Mouse (Mus musculus) liver, embryonic 14.5 days (tissue): ENCODE measurements around the gene Tmem236. TPM values are rescaled to one million over a fixed set of nuclear protein-coding genes. Genes with fewer than 3 reads are reported as not detected.

Source experiments
- ATAC-seq: fragments of 200-750 bp; cut with Nextera tagmentation; 2 replicates; pipeline ENCODE4 v1.8.0; 2017; ENCODE audit warnings: moderate number of reproducible peaks, mild to moderate bottlenecking, moderate library complexity; ENCODE audit not compliant: insufficient read depth
- DNase-seq, 3 experiments: peaks; one replicate each; pipeline ENCODE4 v3.0.0-alpha.2; 2012 to 2013; ENCODE audit warnings: low read depth in 3 of 3, low spot score in 3 of 3
- H3K27ac ChIP-seq: fragments of 300-500 bp; sonication (generic); 2 replicates; pipeline ENCODE4 v1.5.1; 2014; ENCODE audit warnings: moderate library complexity, mild to moderate bottlenecking, control low read depth, inconsistent platforms
- H3K27me3 ChIP-seq: fragments of 300-500 bp; sonication (generic); 2 replicates; pipeline ENCODE4 v1.6.1; 2014; ENCODE audit warnings: mild to moderate bottlenecking, low read length, moderate library complexity; ENCODE audit not compliant: control insufficient read depth, insufficient read depth
- H3K36me3 ChIP-seq: fragments of 300-500 bp; sonication (generic); replicated peaks from 2 replicates; pipeline ENCODE4 v1.6.1; 2014; ENCODE audit warnings: low read depth; ENCODE audit not compliant: control insufficient read depth, insufficient read depth
- H3K4me1 ChIP-seq, 2 experiments: fragments of 200-500 bp in 1 of 2; fragments of 300-500 bp in 1 of 2; sonication (generic) in 1 of 2; replicated peaks; 2 replicates each; pipeline ENCODE4 v1.6.1; 2012 to 2014; ENCODE audit warnings: antibody characterized with exemption in 1 of 2, inconsistent platforms in 1 of 2, low read length in 1 of 2; ENCODE audit not compliant: control insufficient read depth in 2 of 2, insufficient read depth in 2 of 2
- H3K4me2 ChIP-seq: fragments of 300-500 bp; sonication (generic); 2 replicates; pipeline ENCODE4 v1.6.1; 2014; ENCODE audit warnings: low read depth, mild to moderate bottlenecking, control low read depth, moderate library complexity
- H3K4me3 ChIP-seq, 2 experiments: fragments of 200-500 bp in 1 of 2; fragments of 300-500 bp in 1 of 2; sonication (generic) in 1 of 2; 2 replicates each; pipeline ENCODE4 v1.5.1; 2012 to 2014; ENCODE audit warnings: low read depth in 2 of 2, low read length in 2 of 2, mild to moderate bottlenecking in 2 of 2, control low read depth in 1 of 2, inconsistent platforms in 1 of 2, moderate library complexity in 1 of 2; ENCODE audit not compliant: insufficient read depth in 1 of 2
- H3K9ac ChIP-seq: fragments of 300-500 bp; sonication (generic); replicated peaks from 2 replicates; pipeline ENCODE4 v1.6.1; 2014; ENCODE audit warnings: mild to moderate bottlenecking, control low read depth, moderate library complexity
- H3K9me3 ChIP-seq: fragments of 300-500 bp; sonication (generic); 2 replicates; pipeline ENCODE4 v1.6.1; 2016; ENCODE audit warnings: low read length, mixed read lengths; ENCODE audit not compliant: control insufficient read depth
- CTCF ChIP-seq: IDR thresholded peaks from 2 replicates; pipeline ENCODE4 v1.5.1; 2016; ENCODE audit warnings: antibody characterized with exemption, low read depth, control low read depth
- EP300 ChIP-seq: IDR thresholded peaks from 2 replicates; pipeline ENCODE4 v1.6.1; 2016; ENCODE audit warnings: antibody characterized with exemption, low read depth
- WGBS: fragments of 180-500 bp; shearing (Covaris S2); extraction: QIAGEN DNeasy Blood & Tissue Kit; methylation state at CpG from one replicate; pipeline ENCODE4 v1.1.7; 2014; ENCODE audit not compliant: insufficient replicate concordance; 5-methylcytosine and 5-hydroxymethylcytosine counted together
- polyA plus RNA-seq, 2 experiments: library from polyadenylated mRNA; depleted of rRNA in 1 of 2; stranded (reverse) in 1 of 2; unstranded in 1 of 2; fragments of >200 nt; fragmentation: Nextera tagmentation in 1 of 2; extraction: Ambion mirVana in 1 of 2; gene quantifications; 2 replicates each; pipeline versions ENCODE4 v1.2.1 to v1.2.3; 2012 to 2014

Tmem236 gene
- polyA plus RNA-seq, 2 experiments = 0.06 to 0.09 TPM

GRCm38 (mm10) chr2:14165066-14165465 lies 9.3 kb upstream of the Tmem236 start:
- Histone ChIP-seq H3K9me3 (no peaks in the 10 kb centered on the region), H3K36me3 (no peaks in the 10 kb centered on the region), H3K27ac (no peak overlapping the region), H3K4me2 (no peak overlapping the region), H3K9ac (no peak overlapping the region), H3K27me3 (no peaks in the 10 kb centered on the region; the same call in 1 of the 2 replicates), H3K4me1 (peaks cover 0 to 5% of the 10 kb centered on the region in 2 experiments; a peak in 2 of 4 replicates), H3K4me3 (no peak overlapping the region)
- WGBS = 10% methylated on average over 2 of the region's 2 CpGs
- peak; percentile 23; the same call in 1 of the 2 replicates for ATAC-seq
- no peak for DNase-seq
- TF ChIP-seq CTCF (no peak), EP300 (no peak)

GRCm38 (mm10) chr2:14165618-14166344 lies 8.5 kb upstream of the Tmem236 start:
- DNase-seq = no peak
- H3K4me2 ChIP-seq = no peak overlapping the region
- H3K9ac ChIP-seq = no peak overlapping the region
- H3K9me3 ChIP-seq = no peaks in the 10 kb centered on the region
- peak; percentile 71 for ATAC-seq
- H3K27me3 ChIP-seq = no peaks in the 10 kb centered on the region; the same call in 1 of the 2 replicates
- peaks cover 0 to 5% of the 10 kb centered on the region in 2 experiments; a peak in 2 of 4 replicates for H3K4me1 ChIP-seq
- 28% methylated on average over 3 of the region's 3 CpGs for WGBS
- H3K4me3 ChIP-seq = no peak overlapping the region
- H3K27ac ChIP-seq = no peak overlapping the region
- no peak for TF ChIP-seq EP300
- TF ChIP-seq CTCF = no peak
- H3K36me3 ChIP-seq = no peaks in the 10 kb centered on the region

- no peak for TF ChIP-seq CTCF
- TF ChIP-seq EP300 = no peak
- no peak overlapping the region for H3K27ac ChIP-seq
- H3K4me3 ChIP-seq = no peak overlapping the region
- no peaks in the 10 kb centered on the region; the same call in 1 of the 2 replicates for H3K27me3 ChIP-seq
- no peaks in the 10 kb centered on the region for H3K9me3 ChIP-seq
- no peak overlapping the region for H3K9ac ChIP-seq
- ATAC-seq (no peak), DNase-seq (no peak)
- no peak overlapping the region for H3K4me2 ChIP-seq
- H3K36me3 ChIP-seq = no peaks in the 10 kb centered on the region
- H3K4me1 ChIP-seq = peaks cover 0 to 5% of the 10 kb centered on the region in 2 experiments; a peak in 2 of 4 replicates
These were observed 6.6 kb upstream of the Tmem236 start for GRCm38 (mm10) chr2:14167721-14168120.

- DNase-seq (no peak), ATAC-seq (no peak)
- Histone ChIP-seq H3K27me3 (no peaks in the 10 kb centered on the region), H3K36me3 (no peaks in the 10 kb centered on the region), H3K4me1 (peaks cover 5 to 6% of the 10 kb centered on the region in 2 experiments), H3K4me2 (no peak overlapping the region; the same call in 1 of the 2 replicates), H3K27ac (no peak overlapping the region), H3K9me3 (no peaks in the 10 kb centered on the region), H3K9ac (no peak overlapping the region), H3K4me3 (no peak overlapping the region)
- no peak for TF ChIP-seq CTCF
- TF ChIP-seq EP300 = no peak
- 33% methylated on average over 2 of the region's 2 CpGs for WGBS
These were observed 2.3 kb downstream of the Tmem236 start for GRCm38 (mm10) chr2:14176460-14177193.

- no peak for TF ChIP-seq EP300
- TF ChIP-seq CTCF = no peak
- no peaks in the 10 kb centered on the region for H3K27me3 ChIP-seq
- H3K9me3 ChIP-seq = no peaks in the 10 kb centered on the region
- no peak overlapping the region for H3K4me3 ChIP-seq
- H3K4me2 ChIP-seq = no peak overlapping the region
- DNase-seq (no peak), ATAC-seq (no peak)
- no peaks in the 10 kb centered on the region for H3K36me3 ChIP-seq
- no peak overlapping the region for H3K9ac ChIP-seq
- H3K27ac ChIP-seq = no peak overlapping the region
- H3K4me1 ChIP-seq = peaks cover 0 to 2% of the 10 kb centered on the region in 2 experiments; a peak in 1 of 4 replicates
These were observed 10.1 kb downstream of the Tmem236 start for GRCm38 (mm10) chr2:14184375-14184774.
